Mouse (Mus musculus): ENCODE results near the gene Ctns. TPM values are rescaled to one million over a fixed set of nuclear protein-coding genes. Genes with fewer than 3 reads are reported as not detected.

Gene Ctns
- total and polyA plus RNA-seq, 2 experiments from 2014 or later, result 12.7 to 17.0 TPM

- TF ChIP-seq CTCF (IDR thresholded peaks at IDR 0.05; ENCODE audit: low read depth), result no peak
- 88% methylated on average over 5 of the region's 5 CpGs for WGBS
- H3K9me3 ChIP-seq (ENCODE audit: low read length), result no peaks in the 10 kb centered on the region
Observed at GRCm38 (mm10) chr11:73230081-73230480, 31.2 kb upstream of the Ctns start.

GRCm38 (mm10) chr11:73228881-73229280, 30.0 kb upstream of the Ctns start:
- Histone ChIP-seq H3K9me3 (ENCODE audit: low read length) (no peaks in the 10 kb centered on the region), H3K4me1 (ENCODE audit: insufficient read depth) (no peaks in the 10 kb centered on the region), H3K4me3 (ENCODE audit: low read depth, low read length) (no peak overlapping the region), H3K4me2 (ENCODE audit: low read depth) (no peak overlapping the region), H3K27me3 (ENCODE audit: insufficient read depth, low read length) (no peaks in the 10 kb centered on the region), H3K36me3 (ENCODE audit: insufficient read depth) (no peaks in the 10 kb centered on the region), H3K27ac (ENCODE audit: low read depth, low read length) (no peak overlapping the region), H3K9ac (no peak overlapping the region)
- no peak for ATAC-seq
- DNase-seq, result no peak
- no peak for TF ChIP-seq CTCF (IDR thresholded peaks at IDR 0.05; ENCODE audit: low read depth)
- 82% methylated on average over 5 of the region's 5 CpGs for WGBS

More at GRCm38 (mm10) chr11:73230081-73230480, 31.2 kb upstream of the Ctns start:
- Histone ChIP-seq H3K27me3 (ENCODE audit: insufficient read depth, low read length) (no peaks in the 10 kb centered on the region), H3K9ac (no peak overlapping the region), H3K4me1 (ENCODE audit: insufficient read depth) (no peaks in the 10 kb centered on the region), H3K27ac (ENCODE audit: low read depth, low read length) (no peak overlapping the region), H3K4me2 (ENCODE audit: low read depth) (no peak overlapping the region), H3K36me3 (ENCODE audit: insufficient read depth) (no peaks in the 10 kb centered on the region), H3K4me3 (ENCODE audit: low read depth, low read length) (no peak overlapping the region)
- ATAC-seq, result no peak
- no peak for DNase-seq

- 90% methylated on average over 6 of the region's 6 CpGs for WGBS
- Histone ChIP-seq H3K4me2 (ENCODE audit: low read depth) (no peak overlapping the region), H3K9ac (no peak overlapping the region), H3K27me3 (ENCODE audit: insufficient read depth, low read length) (no peaks in the 10 kb centered on the region), H3K4me1 (ENCODE audit: insufficient read depth) (no peaks in the 10 kb centered on the region), H3K4me3 (ENCODE audit: low read depth, low read length) (no peak overlapping the region), H3K36me3 (ENCODE audit: insufficient read depth) (no peaks in the 10 kb centered on the region), H3K9me3 (ENCODE audit: low read length) (no peaks in the 10 kb centered on the region), H3K27ac (ENCODE audit: low read depth, low read length) (no peak overlapping the region)
- DNase-seq, result no peak
- ATAC-seq, result no peak
- TF ChIP-seq CTCF (IDR thresholded peaks at IDR 0.05; ENCODE audit: low read depth), result no peak
Observed at GRCm38 (mm10) chr11:73225856-73226255, 27.0 kb upstream of the Ctns start.

- Histone ChIP-seq H3K4me2 (ENCODE audit: low read depth) (no peak overlapping the region), H3K9ac (no peak overlapping the region), H3K4me3 (ENCODE audit: low read depth, low read length) (no peak overlapping the region), H3K36me3 (ENCODE audit: insufficient read depth) (no peaks in the 10 kb centered on the region), H3K9me3 (ENCODE audit: low read length) (no peaks in the 10 kb centered on the region), H3K27me3 (ENCODE audit: insufficient read depth, low read length) (no peaks in the 10 kb centered on the region), H3K4me1 (ENCODE audit: insufficient read depth) (no peaks in the 10 kb centered on the region), H3K27ac (ENCODE audit: low read depth, low read length) (no peak overlapping the region)
- ATAC-seq, result no peak
- 0 out of 2 replicates have a peak, but pooled peaks have one; percentile 16 for TF ChIP-seq CTCF (IDR thresholded peaks at IDR 0.05; ENCODE audit: low read depth)
- WGBS, result 67% methylated on average over 2 of the region's 2 CpGs
- no peak for DNase-seq
Observed at GRCm38 (mm10) chr11:73223966-73224365, 25.1 kb upstream of the Ctns start.

- H3K27ac ChIP-seq (ENCODE audit: low read depth, low read length), result no peak overlapping the region
- 42% methylated on average over 5 of the region's 5 CpGs for WGBS
- H3K9me3 ChIP-seq (ENCODE audit: low read length), result no peaks in the 10 kb centered on the region
- H3K4me3 ChIP-seq (ENCODE audit: low read depth, low read length), result no peak overlapping the region
- no peak for TF ChIP-seq CTCF (IDR thresholded peaks at IDR 0.05; ENCODE audit: low read depth)
- no peak overlapping the region for H3K9ac ChIP-seq
- H3K27me3 ChIP-seq (ENCODE audit: insufficient read depth, low read length), result no peaks in the 10 kb centered on the region
- ATAC-seq (no peak), DNase-seq (no peak)
- H3K4me2 ChIP-seq (ENCODE audit: low read depth), result no peak overlapping the region
- no peaks in the 10 kb centered on the region for H3K4me1 ChIP-seq (ENCODE audit: insufficient read depth)
- H3K36me3 ChIP-seq (ENCODE audit: insufficient read depth), result no peaks in the 10 kb centered on the region
Observed at GRCm38 (mm10) chr11:73222846-73223245, 24.0 kb upstream of the Ctns start.

- 90% methylated on average over 1 of the region's 1 CpGs for WGBS
- no peak overlapping the region for H3K27ac ChIP-seq (ENCODE audit: low read depth, low read length)
- H3K4me2 ChIP-seq (ENCODE audit: low read depth), result no peak overlapping the region
- ATAC-seq (no peak), DNase-seq (no peak)
- no peak overlapping the region for H3K9ac ChIP-seq
- no peak for TF ChIP-seq CTCF (IDR thresholded peaks at IDR 0.05; ENCODE audit: low read depth)
- H3K36me3 ChIP-seq (ENCODE audit: insufficient read depth), result no peaks in the 10 kb centered on the region
- no peaks in the 10 kb centered on the region for H3K27me3 ChIP-seq (ENCODE audit: insufficient read depth, low read length)
- H3K4me3 ChIP-seq (ENCODE audit: low read depth, low read length), result no peak overlapping the region
- no peaks in the 10 kb centered on the region for H3K9me3 ChIP-seq (ENCODE audit: low read length)
- H3K4me1 ChIP-seq (ENCODE audit: insufficient read depth), result no peaks in the 10 kb centered on the region
Observed at GRCm38 (mm10) chr11:73220651-73221050, 21.8 kb upstream of the Ctns start.

GRCm38 (mm10) chr11:73219671-73220070, 20.8 kb upstream of the Ctns start:
- Histone ChIP-seq H3K4me2 (ENCODE audit: low read depth) (no peak overlapping the region), H3K36me3 (ENCODE audit: insufficient read depth) (no peaks in the 10 kb centered on the region), H3K27ac (ENCODE audit: low read depth, low read length) (no peak overlapping the region), H3K9me3 (ENCODE audit: low read length) (no peaks in the 10 kb centered on the region), H3K4me1 (ENCODE audit: insufficient read depth) (no peaks in the 10 kb centered on the region), H3K4me3 (ENCODE audit: low read depth, low read length) (no peak overlapping the region), H3K9ac (no peak overlapping the region), H3K27me3 (ENCODE audit: insufficient read depth, low read length) (no peaks in the 10 kb centered on the region)
- DNase-seq (no peak), ATAC-seq (no peak)
- 67% methylated on average over 2 of the region's 2 CpGs for WGBS
- TF ChIP-seq CTCF (IDR thresholded peaks at IDR 0.05; ENCODE audit: low read depth), result no peak

GRCm38 (mm10) chr11:73213956-73214355, 15.1 kb upstream of the Ctns start:
- DNase-seq (no peak), ATAC-seq (no peak)
- H3K4me3 ChIP-seq (ENCODE audit: low read depth, low read length), result no peak overlapping the region
- no peak overlapping the region for H3K9ac ChIP-seq
- no peak for TF ChIP-seq CTCF (IDR thresholded peaks at IDR 0.05; ENCODE audit: low read depth)
- H3K4me1 ChIP-seq (ENCODE audit: insufficient read depth), result no peaks in the 10 kb centered on the region
- no peaks in the 10 kb centered on the region for H3K9me3 ChIP-seq (ENCODE audit: low read length)
- no peak overlapping the region for H3K4me2 ChIP-seq (ENCODE audit: low read depth)
- 70% methylated on average over 3 of the region's 3 CpGs for WGBS
- no peak overlapping the region for H3K27ac ChIP-seq (ENCODE audit: low read depth, low read length)
- H3K36me3 ChIP-seq (ENCODE audit: insufficient read depth), result no peaks in the 10 kb centered on the region
- no peaks in the 10 kb centered on the region for H3K27me3 ChIP-seq (ENCODE audit: insufficient read depth, low read length)
